Mouse (Mus musculus) heart, embryonic 14.5 days (tissue): ENCODE results near the gene Agxt2. TPM values are rescaled to one million over a fixed set of nuclear protein-coding genes. Genes with fewer than 3 reads are reported as not detected.

ENCODE experiments used
- ATAC-seq: fragments of 200-750 bp; cut with Nextera tagmentation; 2 replicates; pipeline ENCODE4 v1.8.0; 2017; ENCODE audit warnings: low read depth, moderate TSS enrichment; ENCODE audit not compliant: insufficient number of reproducible peaks, insufficient read depth, low FRiP score
- H3K27ac ChIP-seq, 2 experiments: fragments of 200-500 bp in 1 of 2; fragments of 300-500 bp in 1 of 2; sonication (generic) in 1 of 2; replicated peaks in 1 of 2; 2 replicates each; pipeline ENCODE4 v1.5.1; 2012 to 2014; ENCODE audit warnings: low read depth in 2 of 2, low read length in 2 of 2, control low read depth in 1 of 2, mild to moderate bottlenecking in 1 of 2, mixed read lengths in 1 of 2; ENCODE audit not compliant: control insufficient read depth in 1 of 2, insufficient read depth in 1 of 2
- H3K27me3 ChIP-seq: fragments of 300-500 bp; sonication (generic); 2 replicates; pipeline ENCODE4 v1.6.1; 2014; ENCODE audit warnings: mild to moderate bottlenecking, low read length, control low read depth; ENCODE audit not compliant: control insufficient read depth, insufficient read depth
- H3K36me3 ChIP-seq: fragments of 300-500 bp; sonication (generic); 2 replicates; pipeline ENCODE4 v1.6.1; 2014; ENCODE audit warnings: mild to moderate bottlenecking, control low read depth, low read length, mixed read lengths; ENCODE audit not compliant: control insufficient read depth, insufficient read depth
- H3K4me1 ChIP-seq, 2 experiments: fragments of 200-500 bp in 1 of 2; fragments of 300-500 bp in 1 of 2; sonication (generic) in 1 of 2; 2 replicates each; pipeline ENCODE4 v1.6.1; 2012 to 2014; ENCODE audit warnings: low read length in 2 of 2, control low read depth in 1 of 2, mixed read lengths in 1 of 2; ENCODE audit not compliant: control insufficient read depth in 2 of 2, insufficient read depth in 2 of 2
- H3K4me2 ChIP-seq: fragments of 300-500 bp; sonication (generic); 2 replicates; pipeline ENCODE4 v1.6.1; 2014; ENCODE audit warnings: mild to moderate bottlenecking, low read length
- H3K4me3 ChIP-seq, 2 experiments: fragments of 200-500 bp in 1 of 2; fragments of 300-500 bp in 1 of 2; sonication (generic) in 1 of 2; 2 replicates each; pipeline ENCODE4 v1.5.1; 2012 to 2014; ENCODE audit warnings: low read length in 2 of 2, mild to moderate bottlenecking in 2 of 2, control low read depth in 1 of 2, low read depth in 1 of 2, moderate library complexity in 1 of 2; ENCODE audit not compliant: control insufficient read depth in 1 of 2, insufficient read depth in 1 of 2
- H3K9ac ChIP-seq: fragments of 300-500 bp; sonication (generic); 2 replicates; pipeline ENCODE4 v1.6.1; 2014; ENCODE audit warnings: mild to moderate bottlenecking, low read length
- H3K9me3 ChIP-seq: fragments of 300-500 bp; sonication (generic); 2 replicates; pipeline ENCODE4 v1.6.1; 2016; ENCODE audit warnings: low read length, control low read depth; ENCODE audit not compliant: control insufficient read depth
- WGBS: fragments of 180-500 bp; shearing (Covaris S2); extraction: QIAGEN DNeasy Blood & Tissue Kit; methylation state at CpG from one replicate; pipeline ENCODE4 v1.1.7; 2014; 5-methylcytosine and 5-hydroxymethylcytosine counted together
- polyA plus RNA-seq: library from polyadenylated mRNA; unstranded; fragments of >200 nt; fragmentation: Nextera tagmentation; extraction: Ambion mirVana; gene quantifications from 2 replicates; pipeline ENCODE4 v1.2.1, GENCODE M21; 2014

The Agxt2 gene
- polyA plus RNA-seq, 1 experiment from 2014 or later = not detected

- H3K27ac ChIP-seq = no peak overlapping the region
- H3K4me2 ChIP-seq = no peak overlapping the region
- 81% methylated on average over 13 of the region's 13 CpGs for WGBS
- no peaks in the 10 kb centered on the region for H3K4me1 ChIP-seq
- no peaks in the 10 kb centered on the region for H3K27me3 ChIP-seq
- H3K4me3 ChIP-seq = no peak overlapping the region
- H3K36me3 ChIP-seq = no peaks in the 10 kb centered on the region
- H3K9ac ChIP-seq = no peak overlapping the region
- ATAC-seq = no peak
- H3K9me3 ChIP-seq = no peaks in the 10 kb centered on the region
Observed at GRCm38 (mm10) chr15:10426545-10427266, 68.4 kb downstream of the Agxt2 start.

GRCm38 (mm10) chr15:10436893-10437292 lies 78.6 kb downstream of the Agxt2 start:
- 65% methylated on average over 1 of the region's 1 CpGs for WGBS
- ATAC-seq = no peak
- H3K27me3 ChIP-seq = no peaks in the 10 kb centered on the region

GRCm38 (mm10) chr15:10439963-10440362 lies 81.6 kb downstream of the Agxt2 start:
- peaks cover 34% of the 10 kb centered on the region for H3K36me3 ChIP-seq
- H3K27me3 ChIP-seq = no peaks in the 10 kb centered on the region
- WGBS = 71% methylated on average over 6 of the region's 6 CpGs
- H3K9ac ChIP-seq = no peak overlapping the region
- no peak for ATAC-seq
- H3K9me3 ChIP-seq = peaks cover 3% of the 10 kb centered on the region; the same call in 1 of the 2 replicates
- H3K4me1 ChIP-seq = no peaks in the 10 kb centered on the region
- no peak overlapping the region for H3K27ac ChIP-seq
- no peak overlapping the region for H3K4me3 ChIP-seq
- H3K4me2 ChIP-seq = no peak overlapping the region

More at GRCm38 (mm10) chr15:10436893-10437292, 78.6 kb downstream of the Agxt2 start:
- Histone ChIP-seq H3K27ac (no peak overlapping the region), H3K36me3 (peaks cover 7% of the 10 kb centered on the region), H3K4me2 (no peak overlapping the region), H3K9me3 (peaks cover 3% of the 10 kb centered on the region; the same call in 1 of the 2 replicates), H3K9ac (no peak overlapping the region), H3K4me3 (no peak overlapping the region), H3K4me1 (no peaks in the 10 kb centered on the region)

GRCm38 (mm10) chr15:10441493-10441892 lies 83.2 kb downstream of the Agxt2 start:
- Histone ChIP-seq H3K27ac (no peak overlapping the region), H3K4me2 (no peak overlapping the region), H3K36me3 (peaks cover 45% of the 10 kb centered on the region), H3K27me3 (no peaks in the 10 kb centered on the region), H3K9me3 (peaks cover 2% of the 10 kb centered on the region; the same call in 1 of the 2 replicates), H3K4me3 (no peak overlapping the region), H3K9ac (no peak overlapping the region), H3K4me1 (no peaks in the 10 kb centered on the region)
- 86% methylated on average over 9 of the region's 9 CpGs for WGBS
- no peak for ATAC-seq

- Histone ChIP-seq H3K27me3 (no peaks in the 10 kb centered on the region), H3K9me3 (no peaks in the 10 kb centered on the region), H3K9ac (no peak overlapping the region), H3K4me2 (no peak overlapping the region), H3K36me3 (peaks cover 52% of the 10 kb centered on the region), H3K27ac (no peak overlapping the region), H3K4me1 (no peaks in the 10 kb centered on the region), H3K4me3 (no peak overlapping the region)
- no peak for ATAC-seq
- WGBS = 89% methylated on average over 1 of the region's 1 CpGs
Observed at GRCm38 (mm10) chr15:10442275-10442674, 83.9 kb downstream of the Agxt2 start.

- Histone ChIP-seq H3K9me3 (no peaks in the 10 kb centered on the region), H3K4me1 (no peaks in the 10 kb centered on the region), H3K36me3 (peaks cover 80% of the 10 kb centered on the region), H3K4me2 (no peak overlapping the region), H3K27ac (no peak overlapping the region), H3K27me3 (no peaks in the 10 kb centered on the region), H3K9ac (no peak overlapping the region), H3K4me3 (no peak overlapping the region)
- 87% methylated on average over 3 of the region's 3 CpGs for WGBS
- no peak for ATAC-seq
Observed at GRCm38 (mm10) chr15:10447102-10447501, 88.8 kb downstream of the Agxt2 start.

Other genes starting within 250 kb of the Agxt2 start
- 2.2 and 2.7 TPM in 2 replicates for gene Prlr, start 181.3 kb upstream of the Agxt2 start, polyA plus RNA-seq
- gene Gm21973, start 33.2 kb upstream of the Agxt2 start, polyA plus RNA-seq = not detected in 2 replicates
- gene Dnajc21, start 112.0 kb downstream of the Agxt2 start, polyA plus RNA-seq = 12.9 and 13.0 TPM in 2 replicates
- gene Brix1, start 127.4 kb downstream of the Agxt2 start, polyA plus RNA-seq = 55.9 and 58.8 TPM in 2 replicates
- 12.6 and 16.9 TPM in 2 replicates for gene Rad1, start 127.5 kb downstream of the Agxt2 start, polyA plus RNA-seq
- gene Ttc23l, start 200.1 kb downstream of the Agxt2 start, polyA plus RNA-seq = not detected in 2 replicates